Mouse (Mus musculus): ENCODE data around the gene Tpte. TPM values are rescaled to one million over a fixed set of nuclear protein-coding genes. Genes with fewer than 3 reads are reported as not detected.

The Tpte gene
- polyA plus RNA-seq, 1 experiment from 2014 or later = not detected

GRCm38 (mm10) chr8:22389874-22390273, 106.6 kb downstream of the Tpte start:
- WGBS = 80% methylated on average over 10 of the region's 10 CpGs
- ATAC-seq (ENCODE audit: low read depth) = no peak
- Histone ChIP-seq H3K9ac (ENCODE audit: low read length) (no peak overlapping the region), H3K9me3 (ENCODE audit: control insufficient read depth, low read length) (no peaks in the 10 kb centered on the region), H3K27ac (ENCODE audit: low read length) (no peak overlapping the region), H3K4me1 (replicated peaks; ENCODE audit: control insufficient read depth, insufficient read depth, low read length) (no peaks in the 10 kb centered on the region), H3K27me3 (ENCODE audit: control insufficient read depth, insufficient read depth, low read depth, low read length) (no peaks in the 10 kb centered on the region), H3K4me3 (ENCODE audit: low read length) (no peak overlapping the region), H3K36me3 (ENCODE audit: control insufficient read depth, insufficient read depth, low read length) (peaks cover 16% of the 10 kb centered on the region), H3K4me2 (ENCODE audit: low read depth, low read length) (no peak overlapping the region)

GRCm38 (mm10) chr8:22390766-22391463, 107.7 kb downstream of the Tpte start:
- no peaks in the 10 kb centered on the region for H3K9me3 ChIP-seq (ENCODE audit: control insufficient read depth, low read length)
- no peak overlapping the region for H3K4me2 ChIP-seq (ENCODE audit: low read depth, low read length)
- no peak overlapping the region for H3K4me3 ChIP-seq (ENCODE audit: low read length)
- WGBS = 87% methylated on average over 8 of the region's 8 CpGs
- H3K27me3 ChIP-seq (ENCODE audit: control insufficient read depth, insufficient read depth, low read depth, low read length) = no peaks in the 10 kb centered on the region
- H3K9ac ChIP-seq (ENCODE audit: low read length) = no peak overlapping the region
- no peaks in the 10 kb centered on the region for H3K4me1 ChIP-seq (replicated peaks; ENCODE audit: control insufficient read depth, insufficient read depth, low read length)
- no peak overlapping the region for H3K27ac ChIP-seq (ENCODE audit: low read length)
- no peak for ATAC-seq (ENCODE audit: low read depth)
- peaks cover 16% of the 10 kb centered on the region for H3K36me3 ChIP-seq (ENCODE audit: control insufficient read depth, insufficient read depth, low read length)

GRCm38 (mm10) chr8:22394471-22394870, 111.2 kb downstream of the Tpte start:
- Histone ChIP-seq H3K4me2 (ENCODE audit: low read depth, low read length) (no peak overlapping the region), H3K4me1 (replicated peaks; ENCODE audit: control insufficient read depth, insufficient read depth, low read length) (peaks cover 11% of the 10 kb centered on the region), H3K27ac (ENCODE audit: low read length) (no peak overlapping the region), H3K36me3 (ENCODE audit: control insufficient read depth, insufficient read depth, low read length) (peaks cover 4% of the 10 kb centered on the region), H3K27me3 (ENCODE audit: control insufficient read depth, insufficient read depth, low read depth, low read length) (no peaks in the 10 kb centered on the region), H3K9ac (ENCODE audit: low read length) (no peak overlapping the region), H3K4me3 (ENCODE audit: low read length) (no peak overlapping the region), H3K9me3 (ENCODE audit: control insufficient read depth, low read length) (no peaks in the 10 kb centered on the region)
- ATAC-seq (ENCODE audit: low read depth) = no peak
- WGBS = 73% methylated on average over 4 of the region's 4 CpGs

GRCm38 (mm10) chr8:22395256-22395655, 112.0 kb downstream of the Tpte start:
- no peak for ATAC-seq (ENCODE audit: low read depth)
- H3K27ac ChIP-seq (ENCODE audit: low read length) = no peak overlapping the region
- H3K27me3 ChIP-seq (ENCODE audit: control insufficient read depth, insufficient read depth, low read depth, low read length) = no peaks in the 10 kb centered on the region
- H3K4me1 ChIP-seq (replicated peaks; ENCODE audit: control insufficient read depth, insufficient read depth, low read length) = peaks cover 11% of the 10 kb centered on the region
- H3K9ac ChIP-seq (ENCODE audit: low read length) = no peak overlapping the region
- no peak overlapping the region for H3K4me2 ChIP-seq (ENCODE audit: low read depth, low read length)
- no peaks in the 10 kb centered on the region for H3K36me3 ChIP-seq (ENCODE audit: control insufficient read depth, insufficient read depth, low read length)
- H3K9me3 ChIP-seq (ENCODE audit: control insufficient read depth, low read length) = no peaks in the 10 kb centered on the region
- 90% methylated on average over 8 of the region's 8 CpGs for WGBS
- no peak overlapping the region for H3K4me3 ChIP-seq (ENCODE audit: low read length)

GRCm38 (mm10) chr8:22397811-22398141, 114.5 kb downstream of the Tpte start:
- Histone ChIP-seq H3K9me3 (ENCODE audit: control insufficient read depth, low read length) (no peaks in the 10 kb centered on the region), H3K27me3 (ENCODE audit: control insufficient read depth, insufficient read depth, low read depth, low read length) (no peaks in the 10 kb centered on the region), H3K27ac (ENCODE audit: low read length) (peak overlapping the region; percentile 81), H3K36me3 (ENCODE audit: control insufficient read depth, insufficient read depth, low read length) (no peaks in the 10 kb centered on the region), H3K4me2 (ENCODE audit: low read depth, low read length) (peak overlapping the region; percentile 91), H3K9ac (ENCODE audit: low read length) (peak overlapping the region; percentile 88), H3K4me1 (replicated peaks; ENCODE audit: control insufficient read depth, insufficient read depth, low read length) (peaks cover 11% of the 10 kb centered on the region), H3K4me3 (ENCODE audit: low read length) (peak overlapping the region; percentile 90)
- no peak for ATAC-seq (ENCODE audit: low read depth)
- 2% methylated on average over 13 of the region's 13 CpGs for WGBS

DNA sequence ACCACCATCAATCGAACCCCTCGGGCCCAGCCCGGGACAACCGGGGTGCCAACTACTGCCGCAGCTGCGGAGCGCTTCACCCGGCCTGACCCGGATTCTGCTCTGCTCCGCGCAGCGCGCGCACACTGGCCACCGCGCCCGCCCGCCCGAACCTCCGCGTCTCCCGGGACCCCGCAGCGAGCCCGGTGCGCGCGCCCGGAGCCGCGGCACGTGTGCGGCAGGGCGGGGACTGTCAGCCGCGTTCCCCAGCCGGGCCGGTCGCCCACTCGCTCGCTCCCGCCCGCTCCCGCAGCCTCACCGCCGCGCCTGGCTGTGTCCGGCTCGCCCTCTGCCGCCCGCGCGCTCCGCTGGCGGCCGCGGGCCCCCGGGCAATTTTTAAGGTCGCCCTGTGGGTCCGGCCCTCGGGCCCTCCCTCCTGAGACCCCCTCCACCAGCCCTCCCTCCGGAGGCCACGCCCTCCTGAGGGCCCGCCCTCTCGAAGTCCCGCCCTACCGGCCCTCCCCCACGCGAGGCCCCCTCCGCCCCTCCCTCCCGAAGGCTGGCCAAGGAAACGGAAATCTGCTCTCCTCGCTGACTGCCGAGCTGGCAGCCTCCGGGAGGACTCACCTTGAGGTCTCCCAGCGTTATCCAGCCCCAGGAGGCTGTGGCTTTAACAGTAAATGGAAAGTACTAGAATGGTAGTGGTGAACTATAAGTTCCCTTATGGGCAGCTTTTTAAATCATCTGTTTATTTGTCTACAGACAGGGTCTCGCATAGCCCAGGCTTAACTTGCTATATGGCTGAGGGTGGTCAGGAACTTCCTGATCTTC, 115.1 kb downstream of the Tpte start, which contains the start of gene Slc25a15:
Gene Slc25a15 (minus strand): TSS at position 456 of the 810 bp plus-strand sequence.
- WGBS = under 1% methylated on average over 54 of the region's 77 CpGs
- Histone ChIP-seq H3K36me3 (ENCODE audit: control insufficient read depth, insufficient read depth, low read length) (no peaks in the 10 kb centered on the region), H3K9ac (ENCODE audit: low read length) (peak within 1 kb of the TSS; percentile 88), H3K27ac (ENCODE audit: low read length) (peak within 1 kb of the TSS; percentile 81), H3K27me3 (ENCODE audit: control insufficient read depth, insufficient read depth, low read depth, low read length) (no peaks in the 10 kb centered on the region), H3K4me2 (ENCODE audit: low read depth, low read length) (peak within 1 kb of the TSS; percentile 91), H3K4me3 (ENCODE audit: low read length) (peak within 1 kb of the TSS; percentile 90), H3K4me1 (replicated peaks; ENCODE audit: control insufficient read depth, insufficient read depth, low read length) (peaks cover 11% of the 10 kb centered on the region), H3K9me3 (ENCODE audit: control insufficient read depth, low read length) (no peaks in the 10 kb centered on the region)
- peak; percentile 96 for ATAC-seq (ENCODE audit: low read depth)

DNA sequence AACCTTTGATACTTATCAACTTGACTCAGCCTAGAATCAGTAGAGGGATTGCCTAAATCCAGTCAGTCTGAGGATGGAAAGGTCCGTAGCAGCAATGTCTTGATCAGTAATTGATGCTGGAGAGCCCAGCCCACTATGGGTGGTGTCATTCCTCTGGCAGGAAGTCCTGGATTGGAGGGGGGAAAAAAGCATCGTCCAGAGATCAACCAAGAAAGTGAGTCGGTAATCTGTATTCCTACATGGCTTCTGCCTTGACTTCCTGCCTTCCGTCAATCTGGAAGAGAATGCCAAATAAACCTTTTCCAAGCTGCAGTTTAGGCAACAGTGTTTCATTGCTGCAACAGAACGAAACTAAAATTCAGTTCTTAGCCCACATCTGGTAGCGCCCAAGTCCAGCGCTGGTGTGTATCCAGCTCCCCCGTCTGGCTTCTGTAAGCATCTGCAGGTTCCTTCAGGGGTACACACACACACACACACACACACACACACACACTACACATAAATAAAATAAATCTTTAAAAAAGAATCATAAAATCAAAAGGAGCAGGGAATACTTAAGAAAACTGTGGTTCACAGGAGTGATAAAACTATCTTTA, 116.1 kb downstream of the Tpte start:
- H3K4me3 ChIP-seq (ENCODE audit: low read length) = peak overlapping the region; percentile 90
- WGBS = 76% methylated on average over 8 of the region's 8 CpGs
- no peaks in the 10 kb centered on the region for H3K36me3 ChIP-seq (ENCODE audit: control insufficient read depth, insufficient read depth, low read length)
- peak overlapping the region; percentile 77 for H3K27ac ChIP-seq (ENCODE audit: low read length)
- peak overlapping the region; percentile 91 for H3K4me2 ChIP-seq (ENCODE audit: low read depth, low read length)
- no peaks in the 10 kb centered on the region for H3K9me3 ChIP-seq (ENCODE audit: control insufficient read depth, low read length)
- H3K27me3 ChIP-seq (ENCODE audit: control insufficient read depth, insufficient read depth, low read depth, low read length) = no peaks in the 10 kb centered on the region
- peaks cover 11% of the 10 kb centered on the region for H3K4me1 ChIP-seq (replicated peaks; ENCODE audit: control insufficient read depth, insufficient read depth, low read length)
- ATAC-seq (ENCODE audit: low read depth) = no peak
- peak overlapping the region; percentile 88 for H3K9ac ChIP-seq (ENCODE audit: low read length)

DNA sequence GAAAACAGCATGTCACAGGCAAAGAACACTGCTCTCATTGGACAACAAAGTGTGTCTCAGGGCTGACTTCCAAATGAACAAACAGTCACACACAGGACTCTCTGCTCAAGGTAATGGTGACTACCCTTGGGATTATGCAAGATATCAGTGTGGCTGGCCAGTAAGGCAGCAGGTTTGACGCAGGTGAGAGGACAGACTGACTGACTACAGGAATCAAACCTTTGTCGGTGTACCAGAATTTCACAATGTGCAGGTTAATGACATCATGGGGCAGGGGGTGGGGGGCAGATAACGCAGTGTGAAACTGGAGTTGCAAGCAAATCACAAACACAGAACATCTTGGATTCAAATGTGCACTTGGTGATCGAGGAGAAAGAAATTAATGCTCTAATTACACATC, 117.4 kb downstream of the Tpte start:
- H3K9me3 ChIP-seq (ENCODE audit: control insufficient read depth, low read length) = no peaks in the 10 kb centered on the region
- no peak overlapping the region for H3K4me2 ChIP-seq (ENCODE audit: low read depth, low read length)
- no peak overlapping the region for H3K4me3 ChIP-seq (ENCODE audit: low read length)
- WGBS = 87% methylated on average over 4 of the region's 4 CpGs
- no peak overlapping the region for H3K9ac ChIP-seq (ENCODE audit: low read length)
- no peaks in the 10 kb centered on the region for H3K27me3 ChIP-seq (ENCODE audit: control insufficient read depth, insufficient read depth, low read depth, low read length)
- peaks cover 11% of the 10 kb centered on the region for H3K4me1 ChIP-seq (replicated peaks; ENCODE audit: control insufficient read depth, insufficient read depth, low read length)
- no peak for ATAC-seq (ENCODE audit: low read depth)
- no peaks in the 10 kb centered on the region for H3K36me3 ChIP-seq (ENCODE audit: control insufficient read depth, insufficient read depth, low read length)
- no peak overlapping the region for H3K27ac ChIP-seq (ENCODE audit: low read length)

GRCm38 (mm10) chr8:22403235-22403634, 120.0 kb downstream of the Tpte start:
- no peak overlapping the region for H3K4me2 ChIP-seq (ENCODE audit: low read depth, low read length)
- ATAC-seq (ENCODE audit: low read depth) = no peak
- no peaks in the 10 kb centered on the region for H3K27me3 ChIP-seq (ENCODE audit: control insufficient read depth, insufficient read depth, low read depth, low read length)
- no peaks in the 10 kb centered on the region for H3K9me3 ChIP-seq (ENCODE audit: control insufficient read depth, low read length)
- peaks cover 5% of the 10 kb centered on the region for H3K4me1 ChIP-seq (replicated peaks; ENCODE audit: control insufficient read depth, insufficient read depth, low read length)
- 84% methylated on average over 2 of the region's 2 CpGs for WGBS
- H3K4me3 ChIP-seq (ENCODE audit: low read length) = no peak overlapping the region
- no peak overlapping the region for H3K9ac ChIP-seq (ENCODE audit: low read length)
- H3K27ac ChIP-seq (ENCODE audit: low read length) = no peak overlapping the region
- no peaks in the 10 kb centered on the region for H3K36me3 ChIP-seq (ENCODE audit: control insufficient read depth, insufficient read depth, low read length)
